Mouse (Mus musculus) neural tube, embryonic 10.5 days (tissue): ENCODE measurements around the gene Hoxc9.

Source experiments
- DNase-seq: peaks from one replicate; pipeline ENCODE4 v3.0.0-alpha.2; 2017; ENCODE audit warnings: low spot score; ENCODE audit errors: extremely low spot score

Hoxc9 gene

GRCm38 (mm10) chr15:103018636-103019035, 42.4 kb downstream of the Hoxc9 start, which contains the start of gene Hoxc4:
Gene Hoxc4, plus strand, starts transcription at chr15:103018934.
- DNase-seq = no peak

DNA sequence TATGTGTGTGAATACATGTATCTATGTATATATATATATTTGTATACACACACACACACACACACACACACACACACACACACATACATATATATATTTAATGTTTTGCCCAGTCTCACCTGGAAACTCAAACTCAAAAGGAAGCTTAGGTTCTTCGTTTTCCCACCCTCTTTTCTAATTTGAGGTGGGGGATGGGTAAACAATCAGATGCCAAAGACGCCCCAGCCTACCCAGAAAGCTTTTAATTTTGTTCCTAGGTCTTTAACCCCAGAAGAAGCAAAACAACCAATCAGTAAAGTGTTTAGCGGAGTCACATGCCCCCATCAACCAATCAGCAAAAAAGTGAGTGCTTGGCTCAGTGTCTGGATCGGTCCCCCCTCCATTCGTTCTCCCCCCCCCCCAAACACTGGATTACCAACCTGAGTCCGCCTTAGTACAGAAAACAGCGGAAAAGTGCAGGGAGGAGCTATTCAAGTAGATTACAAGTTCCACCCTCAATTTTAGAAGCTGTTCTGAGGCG, 44.7 kb downstream of the Hoxc9 start:
- DNase-seq = no peak

GRCm38 (mm10) chr15:103021544-103021943, 45.3 kb downstream of the Hoxc9 start:
- DNase-seq = no peak

- DNase-seq = no peak
Measured at GRCm38 (mm10) chr15:103024131-103024530, 47.9 kb downstream of the Hoxc9 start.

DNA sequence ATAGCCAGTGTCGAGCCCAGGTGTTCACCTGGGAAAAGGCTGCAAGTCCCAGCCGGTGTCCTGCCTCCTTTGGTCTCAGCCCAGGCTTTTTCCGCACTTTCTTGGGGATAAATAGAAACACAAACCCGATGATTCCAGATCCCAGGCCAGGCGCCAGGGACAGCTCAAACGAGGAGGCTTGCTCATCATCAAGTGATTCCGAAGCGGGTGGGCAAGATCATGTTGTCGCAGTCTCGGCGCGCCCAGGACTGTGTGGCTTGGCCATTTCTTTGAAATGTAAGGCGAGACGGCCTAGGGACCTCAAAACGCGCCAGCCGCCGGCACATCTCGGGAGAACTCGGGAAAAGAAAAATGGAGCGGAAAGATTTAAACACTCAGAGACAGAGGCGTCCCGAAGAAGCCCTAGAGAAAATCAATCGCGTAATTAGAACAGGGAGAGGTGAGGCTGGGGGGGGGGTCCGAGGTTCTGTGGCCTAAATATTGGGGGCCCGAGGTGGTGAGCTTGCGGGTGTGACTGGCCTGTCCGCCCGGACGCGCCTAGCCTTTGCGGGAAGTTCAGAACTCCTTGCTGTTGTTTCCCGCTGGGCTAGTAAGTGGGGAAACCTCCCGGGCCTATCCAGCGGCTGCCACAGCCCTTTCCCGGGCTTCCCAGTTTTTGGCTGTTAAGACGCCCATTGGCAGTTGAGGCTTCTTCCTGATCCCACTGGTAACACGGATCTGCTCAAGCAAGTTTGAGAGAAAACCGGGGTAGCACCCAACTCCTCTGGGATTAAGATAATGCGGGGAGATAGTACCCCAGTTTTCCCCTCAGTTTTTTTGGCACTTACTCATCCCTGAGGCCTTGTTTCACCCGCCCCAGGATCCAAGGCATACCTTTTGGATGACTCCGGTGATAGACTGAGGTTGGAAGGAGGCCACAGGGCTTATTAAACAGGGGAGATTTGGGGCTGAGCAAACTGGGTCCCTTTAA, 51.3 kb downstream of the Hoxc9 start:
- DNase-seq = peak; percentile 70

GRCm38 (mm10) chr15:103028916-103029512, 52.8 kb downstream of the Hoxc9 start:
- peak; percentile 52 for DNase-seq

DNA sequence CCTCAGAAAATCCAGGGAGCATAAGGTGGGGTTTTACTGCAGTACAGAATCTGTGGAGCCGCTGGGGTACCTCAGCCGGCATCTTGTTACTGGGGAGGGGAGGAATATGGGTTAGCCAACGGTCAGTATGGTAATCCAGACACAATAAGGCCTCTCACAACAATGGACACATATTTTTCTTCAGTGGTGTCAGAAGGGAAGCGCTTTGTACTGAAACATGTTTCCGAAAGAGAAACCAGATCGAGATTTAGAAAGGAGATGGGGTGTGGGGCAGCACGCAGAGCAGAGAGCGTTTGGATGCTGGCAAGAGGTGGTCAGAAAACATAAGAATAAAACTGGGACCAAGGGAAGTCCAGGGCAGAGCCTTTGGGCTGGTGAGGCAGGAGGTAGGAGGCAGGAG, 53.9 kb downstream of the Hoxc9 start:
- DNase-seq = peak; percentile 62

- peak; percentile 61 for DNase-seq
Measured at GRCm38 (mm10) chr15:103032167-103032566, 55.9 kb downstream of the Hoxc9 start.

GRCm38 (mm10) chr15:103032646-103033575, 56.7 kb downstream of the Hoxc9 start:
- DNase-seq = peak; percentile 75

DNA sequence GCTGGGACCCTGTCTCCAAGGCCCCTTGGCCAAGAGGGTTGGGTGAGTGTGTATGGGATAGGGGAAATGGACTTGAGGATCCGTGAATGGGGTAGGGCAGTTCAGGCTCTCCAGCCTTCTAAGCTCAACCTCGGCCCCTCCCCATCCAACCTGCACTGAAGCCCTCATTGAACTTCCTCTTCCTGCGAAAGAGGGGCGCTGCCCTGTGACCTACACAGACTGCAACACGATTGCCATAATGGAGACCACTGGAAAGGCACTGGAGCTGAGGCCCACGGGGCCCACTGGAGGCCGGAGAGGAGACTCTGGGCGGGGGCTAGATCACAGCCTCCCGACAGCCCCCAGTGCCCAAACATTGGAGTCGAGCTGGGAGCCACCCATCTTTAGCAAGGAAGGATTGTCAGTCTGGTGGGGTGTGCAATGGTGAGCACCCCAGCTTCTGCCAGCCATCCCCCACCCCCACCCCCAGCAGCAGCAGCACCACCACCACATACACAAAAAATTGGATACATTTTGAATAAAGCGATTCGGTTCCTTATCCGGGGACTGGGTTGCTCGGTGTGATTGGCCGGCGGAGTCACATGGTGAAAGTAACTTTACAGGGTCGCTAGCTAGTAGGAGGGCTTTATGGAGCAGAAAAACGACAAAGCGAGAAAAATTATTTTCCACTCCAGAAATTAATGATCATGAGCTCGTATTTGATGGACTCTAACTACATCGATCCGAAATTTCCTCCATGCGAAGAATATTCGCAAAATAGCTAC, 58.0 kb downstream of the Hoxc9 start:
- peak; percentile 60 for DNase-seq
